In genomic region chr8:95099009-95099408, GRCm38 (mm10) we compare ENCODE assay signal across 7 mouse cellular contexts. TPM values are rescaled to one million over a fixed set of nuclear protein-coding genes. Genes with fewer than 3 reads are reported as not detected.
DNase-seq lines count a peak whose midpoint lies in the region; ATAC-seq lines count a peak whose summit lies in the region.

No protein-coding gene starts in this region.

- H3K9me3 ChIP-seq in forebrain, embryonic 16.5 days (ENCODE audit: control insufficient read depth, low read length), result no peaks in the 10 kb centered on the region
- no peaks in the 10 kb centered on the region for H3K9me3 ChIP-seq in hindbrain, embryonic 12.5 days (replicated peaks)

- H3K9ac ChIP-seq in forebrain, embryonic 16.5 days (replicated peaks; ENCODE audit: low read depth, low read length), result no peak overlapping the region
- no peak overlapping the region for H3K9ac ChIP-seq in hindbrain, embryonic 12.5 days

- no peak overlapping the region for H3K4me3 ChIP-seq in forebrain, embryonic 16.5 days (replicated peaks; ENCODE audit: low read length)
- H3K4me3 ChIP-seq in hindbrain, embryonic 12.5 days, result no peak overlapping the region

- H3K4me2 ChIP-seq in forebrain, embryonic 16.5 days (ENCODE audit: low read length), result no peak overlapping the region
- H3K4me2 ChIP-seq in hindbrain, embryonic 12.5 days (replicated peaks), result no peak overlapping the region

- peaks cover 22% of the 10 kb centered on the region for H3K36me3 ChIP-seq in forebrain, embryonic 16.5 days (ENCODE audit: control insufficient read depth, insufficient read depth)
- peaks cover 82% of the 10 kb centered on the region for H3K36me3 ChIP-seq in hindbrain, embryonic 12.5 days

- H3K27me3 ChIP-seq in forebrain, embryonic 16.5 days (replicated peaks; ENCODE audit: control insufficient read depth, insufficient read depth, low read length), result no peaks in the 10 kb centered on the region
- no peaks in the 10 kb centered on the region for H3K27me3 ChIP-seq in hindbrain, embryonic 12.5 days

- H3K4me1 ChIP-seq in forebrain, embryonic 16.5 days (replicated peaks; ENCODE audit: control insufficient read depth, insufficient read depth, low read length), result no peaks in the 10 kb centered on the region
- no peaks in the 10 kb centered on the region for H3K4me1 ChIP-seq in hindbrain, embryonic 12.5 days

- no peak overlapping the region for H3K27ac ChIP-seq in forebrain, embryonic 16.5 days (ENCODE audit: low read length)
- H3K27ac ChIP-seq in hindbrain, embryonic 12.5 days, result no peak overlapping the region

- ATAC-seq in cerebellum, adult (ENCODE audit: insufficient number of reproducible peaks, low FRiP score, low TSS enrichment), result 0 out of 2 replicates have a peak, but pooled peaks have one; percentile 39
- ATAC-seq in forebrain, embryonic 16.5 days, result peak; percentile 56; the same call in 1 of the 2 replicates
- peak; percentile 44; the same call in 1 of the 2 replicates for ATAC-seq in hindbrain, embryonic 12.5 days (ENCODE audit: low FRiP score)

- peak; percentile 39 for DNase-seq in Muller cell, postnatal 12 days (ENCODE audit: inconsistent ontology term)
- DNase-seq in layer of hippocampus, postnatal 36 days, result peak; percentile 51 to 61
- peak; percentile 66 for DNase-seq in mesoderm, embryonic 11.5 days (ENCODE audit: low read depth, low spot score)
- peak; percentile 44 to 46 for DNase-seq in right cerebral cortex, postnatal 36 days (ENCODE audit: low spot score in 2 of 2)

- 30% methylated on average over 5 of the region's 5 CpGs for WGBS in forebrain, embryonic 16.5 days
- 32% methylated on average over 5 of the region's 5 CpGs for WGBS in hindbrain, embryonic 12.5 days

RNA-seq across cellular contexts. Expression of gene Katnb1, which starts 18.0 kb away (rescaled TPM):
- 47.3 and 49.9 TPM in 2 replicates for polyA plus RNA-seq in forebrain, embryonic 16.5 days (2015; fragmentation: Nextera tagmentation; extraction: Ambion mirVana)
- polyA plus RNA-seq in hindbrain, embryonic 12.5 days (2016; fragmentation: Nextera tagmentation; extraction: Ambion mirVana), result 36.2 and 39.4 TPM in 2 replicates
- total RNA-seq in layer of hippocampus, postnatal 36 days (2021), result 10 to 100 TPM; 36.0 to 40.4 TPM

RNA-seq across cellular contexts. Expression of gene Drc7, which starts 44.1 kb away (rescaled TPM):
- polyA plus RNA-seq in forebrain, embryonic 16.5 days (2015; fragmentation: Nextera tagmentation; extraction: Ambion mirVana), result 1.1 and 1.3 TPM in 2 replicates
- polyA plus RNA-seq in hindbrain, embryonic 12.5 days (2016; fragmentation: Nextera tagmentation; extraction: Ambion mirVana), result 1.3 and 2.3 TPM in 2 replicates
- total RNA-seq in layer of hippocampus, postnatal 36 days (2021), result 1 to 10 TPM; 1.1 to 2.7 TPM
